Mouse (Mus musculus) G1E (cell line): ENCODE data around the gene Smg6.

Experiments used
- CTCF ChIP-seq: IDR thresholded peaks from 2 replicates; pipeline ENCODE4 v1.5.1; 2012; ENCODE audit warnings: low read depth, low read length, inconsistent platforms, mixed read lengths
- GATA1 ChIP-seq: IDR thresholded peaks from 2 replicates; pipeline ENCODE4 v1.6.1; 2012; ENCODE audit warnings: borderline replicate concordance, low read length, inconsistent platforms, mixed read lengths
- GATA2 ChIP-seq: IDR thresholded peaks from 2 replicates; pipeline ENCODE4 v1.6.1; 2012; ENCODE audit warnings: low read depth, low read length, inconsistent platforms, borderline replicate concordance
- POLR2AphosphoS5 ChIP-seq: IDR thresholded peaks from 2 replicates; pipeline ENCODE4 v1.6.1; 2012; ENCODE audit warnings: low read depth, low read length, inconsistent platforms; ENCODE audit not compliant: insufficient replicate concordance
- TAL1 ChIP-seq: conservative IDR thresholded peaks from 2 replicates; pipeline ENCODE4 v1.6.1; 2012; ENCODE audit warnings: low read depth, low read length, inconsistent platforms, mixed read lengths

DNA sequence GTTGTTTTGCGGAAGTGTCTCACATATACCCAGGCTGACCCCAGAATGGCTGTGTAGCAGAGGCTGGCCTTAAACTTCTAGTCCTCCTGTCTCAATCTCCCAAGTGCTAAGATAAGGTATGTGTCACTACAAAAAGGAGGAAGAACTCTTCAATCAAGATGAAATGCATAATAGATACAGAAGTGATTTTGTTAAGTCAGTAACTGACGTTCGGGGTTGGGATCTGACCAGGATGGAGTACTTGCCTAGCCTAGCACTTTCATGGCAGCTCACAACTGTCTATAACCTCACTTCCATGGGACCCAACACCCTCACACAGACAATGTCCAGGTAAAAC, 129.2 kb downstream of the Smg6 start:
- TF ChIP-seq CTCF: no peak
- no peak for TF ChIP-seq GATA1
- TF ChIP-seq GATA2: no peak
- no peak for TF ChIP-seq POLR2AphosphoS5
- no peak for TF ChIP-seq TAL1
